Mouse (Mus musculus) cortical plate, adult 2 months (tissue): Measurements from ENCODE around the gene Gm6583.

Experiments
- CTCF ChIP-seq: fragments of 200-500 bp; IDR thresholded peaks from 2 replicates; pipeline ENCODE4 v1.5.1; 2011; ENCODE audit warnings: mild to moderate bottlenecking, control low read depth, low read length; ENCODE audit not compliant: insufficient read depth; ENCODE audit errors: extremely low read depth
- POLR2A ChIP-seq: fragments of 200-500 bp; IDR thresholded peaks from 2 replicates; pipeline ENCODE4 v1.6.1; 2011; ENCODE audit warnings: mild to moderate bottlenecking, low read length, control low read depth; ENCODE audit not compliant: insufficient read depth; ENCODE audit errors: extremely low read depth

GRCm38 (mm10) chr5:112399284-112399683, 43.5 kb upstream of the Gm6583 start:
- no peak for TF ChIP-seq POLR2A
- TF ChIP-seq CTCF, result no peak
